ENCODE assay signal across 9 mouse cellular contexts in the genomic region with DNA sequence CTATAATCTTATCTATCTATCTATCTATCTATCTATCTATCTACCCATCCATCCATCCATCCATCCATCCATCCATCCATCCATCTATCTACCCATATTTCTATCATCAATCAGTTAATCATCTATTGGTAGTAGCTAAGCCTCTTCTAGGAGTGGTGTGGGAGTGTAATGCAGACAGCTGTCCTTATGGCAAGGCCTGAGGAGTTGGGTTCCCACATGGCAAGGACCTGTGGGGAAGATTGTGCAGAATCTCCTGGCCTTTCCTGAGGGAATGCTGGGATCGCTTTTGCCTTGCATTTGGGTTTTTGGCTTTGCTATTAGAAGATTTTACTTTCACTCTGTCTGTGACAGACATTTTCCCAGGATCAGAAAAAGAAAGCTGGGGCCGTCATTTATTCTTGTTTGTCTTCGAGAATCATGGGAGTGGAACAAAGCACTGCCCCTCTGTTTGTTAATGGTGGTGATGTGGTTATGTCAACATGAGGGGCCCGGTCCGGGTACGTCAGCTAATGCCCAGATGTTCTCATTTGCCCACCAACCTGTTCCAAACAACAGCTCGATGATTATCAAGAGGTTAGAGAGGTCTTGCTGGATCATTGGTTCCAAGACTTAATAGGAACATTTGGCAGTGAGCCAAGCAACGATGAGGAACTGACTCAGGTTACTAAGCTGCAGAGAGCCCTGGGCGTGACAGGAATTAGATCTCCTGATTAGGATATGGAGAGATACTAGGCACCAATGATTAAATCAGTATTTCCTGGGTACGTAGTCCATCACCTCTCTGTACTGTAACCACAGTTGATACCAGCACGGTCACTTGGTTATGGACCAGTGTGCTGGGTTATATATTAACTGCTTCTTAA.
DNase-seq lines count a peak whose midpoint lies in the region; ATAC-seq and TF ChIP-seq lines count a peak whose summit lies in the region.
"Had no signal": no experiment of that assay in that cellular context is flagged by ENCODE, and none has a peak within 500 bp of the region (broad histone marks: within the 10 kb centered on the region; RNA-seq: fewer than 3 reads in every experiment).

No protein-coding gene starts in this region.

- WGBS in lung, postnatal 0 days, result 48% methylated on average over 11 of the region's 11 CpGs

- H3K36me3 ChIP-seq in lung, postnatal 0 days (ENCODE audit: insufficient read depth, low read length), result no peaks in the 10 kb centered on the region
- H3K36me3 ChIP-seq: limb, embryonic 12.5 days had no signal

- no peaks in the 10 kb centered on the region for H3K9me3 ChIP-seq in lung, postnatal 0 days (ENCODE audit: low read length)
- H3K9me3 ChIP-seq: limb, embryonic 12.5 days had no signal

- no peaks in the 10 kb centered on the region for H3K27me3 ChIP-seq in lung, postnatal 0 days (replicated peaks; ENCODE audit: insufficient read depth, low read length)
- H3K27me3 ChIP-seq: limb, embryonic 12.5 days had no signal

- peak; percentile 8 for DNase-seq in lung, postnatal 0 days (ENCODE audit: low spot score)
- DNase-seq in lung, postnatal 14 days, result no peak
- peak; percentile 37 for DNase-seq in embryo, embryonic 10.5 days (ENCODE audit: low spot score)
- DNase-seq in kidney, adult 9 months, result peak; percentile 64
- peak; percentile 64 for DNase-seq in mesoderm, embryonic 11.5 days (ENCODE audit: low read depth, low spot score)
- DNase-seq in layer of hippocampus, adult 11-12 months (ENCODE audit: low spot score), result no peak
- DNase-seq in adrenal gland, postnatal 36 days, result no peak
- DNase-seq in gastrocnemius, adult 8-10 months (ENCODE audit: low spot score in 2 of 2), result no peak

- no peak for TF ChIP-seq CTCF in lung, postnatal 0 days (IDR thresholded peaks at IDR 0.05)

- no peak overlapping the region for H3K4me2 ChIP-seq in lung, postnatal 0 days (replicated peaks; ENCODE audit: low read depth, low read length)
- H3K4me2 ChIP-seq: limb, embryonic 12.5 days had no signal

- H3K27ac ChIP-seq in lung, postnatal 0 days (ENCODE audit: low read length), result no peak overlapping the region
- H3K27ac ChIP-seq: limb, embryonic 12.5 days had no signal

- no peak for TF ChIP-seq EP300 in lung, postnatal 0 days (IDR thresholded peaks at IDR 0.05)

- H3K4me1 ChIP-seq in lung, postnatal 0 days (ENCODE audit: insufficient read depth, low read depth, low read length), result no peaks in the 10 kb centered on the region
- H3K4me1 ChIP-seq: limb, embryonic 12.5 days had no signal

- H3K9ac ChIP-seq in lung, postnatal 0 days (replicated peaks; ENCODE audit: low read depth), result no peak overlapping the region
- H3K9ac ChIP-seq: limb, embryonic 12.5 days had no signal

- no peak for ATAC-seq in lung, postnatal 0 days

- no peak overlapping the region for H3K4me3 ChIP-seq in lung, postnatal 0 days (ENCODE audit: low read depth, low read length)
- H3K4me3 ChIP-seq: limb, embryonic 12.5 days had no signal

Comparison
In these comparisons a context has a peak if more than half of its experiments do, and no peak if none do; other contexts are left out.
1. DNase-seq: peak in lung, postnatal 0 days (single experiment), embryo, embryonic 10.5 days (single experiment), kidney, adult 9 months (single experiment) and mesoderm, embryonic 11.5 days (single experiment); none in lung, postnatal 14 days (single experiment), layer of hippocampus, adult 11-12 months (single experiment), adrenal gland, postnatal 36 days (0 of 2) and gastrocnemius, adult 8-10 months (0 of 2).